Comparison of ENCODE assay signal across 8 mouse cellular contexts in the genomic region with DNA sequence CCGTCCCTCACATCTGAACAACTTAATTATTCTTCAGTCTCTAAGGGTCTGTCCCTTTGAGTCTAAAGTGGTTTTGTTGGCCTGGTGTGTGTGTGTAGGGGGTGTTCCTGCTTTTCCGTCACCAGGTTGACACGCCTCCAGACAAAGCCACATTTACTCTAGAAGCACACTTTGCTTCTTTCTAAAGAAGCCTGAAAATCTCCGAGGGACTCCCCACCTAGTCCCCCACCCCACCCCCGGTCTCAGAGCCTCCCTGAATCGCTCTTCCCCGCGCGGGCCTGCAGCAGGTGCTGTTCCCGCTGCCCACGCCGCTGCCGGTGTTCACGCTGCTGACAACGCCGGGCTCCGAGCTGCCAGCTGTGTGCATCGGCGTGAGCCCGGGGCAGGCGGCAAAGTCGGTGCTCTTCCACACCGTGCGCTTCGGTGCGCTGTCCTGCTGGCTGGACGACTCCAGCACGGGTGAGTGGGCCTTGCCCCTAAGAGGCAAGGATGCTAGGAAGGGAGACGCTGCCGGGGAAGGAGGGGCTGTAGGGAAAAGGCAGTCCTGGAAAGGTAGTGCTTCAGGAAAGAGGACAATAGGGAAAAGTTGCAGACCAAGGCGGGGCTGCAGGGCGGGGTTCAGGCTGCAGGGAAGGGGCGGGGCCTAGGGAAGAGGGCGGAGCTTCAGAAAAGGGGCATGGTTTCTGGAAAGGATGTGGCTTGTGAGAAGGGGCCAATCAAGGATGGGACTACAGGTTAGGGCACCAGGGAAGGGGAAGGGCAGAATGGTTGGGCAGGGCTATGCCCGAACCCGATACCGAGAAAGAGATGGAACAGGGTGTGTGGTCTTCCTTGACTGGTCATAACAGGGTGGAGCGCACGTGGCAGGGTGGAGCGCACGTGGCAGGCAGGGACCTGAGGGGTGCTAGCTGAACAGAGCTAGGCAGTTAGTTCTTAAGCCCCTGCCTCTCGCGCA. TPM values are rescaled to one million over a fixed set of nuclear protein-coding genes. Genes with fewer than 3 reads are reported as not detected.
DNase-seq lines count a peak whose midpoint lies in the region; ATAC-seq and TF ChIP-seq lines count a peak whose summit lies in the region.

No protein-coding gene starts in this region.

- peak; percentile 88 for ATAC-seq in embryonic facial prominence, embryonic 14.5 days (ENCODE audit: low read depth)
- ATAC-seq in heart, embryonic 14.5 days (ENCODE audit: insufficient number of reproducible peaks, insufficient read depth, low FRiP score, low read depth) = peak; percentile 30; the same call in 1 of the 2 replicates
- peak; percentile 86 for ATAC-seq in kidney, embryonic 16.5 days (ENCODE audit: low FRiP score, low TSS enrichment)
- ATAC-seq in lung, postnatal 0 days = peak; percentile 87

- H3K9ac ChIP-seq in embryonic facial prominence, embryonic 14.5 days (ENCODE audit: low read depth, low read length) = peak overlapping the region; percentile 75
- H3K9ac ChIP-seq in heart, embryonic 14.5 days (ENCODE audit: low read length) = peak overlapping the region; percentile 62
- H3K9ac ChIP-seq in kidney, embryonic 16.5 days (replicated peaks; ENCODE audit: low read length) = peak overlapping the region; percentile 79
- H3K9ac ChIP-seq in lung, postnatal 0 days (replicated peaks; ENCODE audit: low read depth) = 0 out of 2 replicates have a peak overlapping the region, but pooled peaks have one; percentile 12

- no peaks in the 10 kb centered on the region for H3K27me3 ChIP-seq in embryonic facial prominence, embryonic 14.5 days (replicated peaks; ENCODE audit: control insufficient read depth, insufficient read depth, low read length)
- peaks cover 13% of the 10 kb centered on the region for H3K27me3 ChIP-seq in heart, embryonic 14.5 days (ENCODE audit: control insufficient read depth, insufficient read depth, low read length)
- no peaks in the 10 kb centered on the region for H3K27me3 ChIP-seq in kidney, embryonic 16.5 days (ENCODE audit: insufficient read depth, low read length)
- no peaks in the 10 kb centered on the region for H3K27me3 ChIP-seq in lung, postnatal 0 days (replicated peaks; ENCODE audit: insufficient read depth, low read length)

- peak overlapping the region; percentile 56 for H3K4me3 ChIP-seq in embryonic facial prominence, embryonic 14.5 days (ENCODE audit: low read depth, low read length)
- H3K4me3 ChIP-seq in heart, embryonic 14.5 days (ENCODE audit: control insufficient read depth in 1 of 2, insufficient read depth in 1 of 2, low read depth in 1 of 2, low read length in 2 of 2) = peak overlapping the region; percentile 28 to 46
- peak overlapping the region; percentile 58 for H3K4me3 ChIP-seq in kidney, embryonic 16.5 days (ENCODE audit: low read length)
- H3K4me3 ChIP-seq in lung, postnatal 0 days (ENCODE audit: low read depth, low read length) = peak overlapping the region; percentile 28

- WGBS in embryonic facial prominence, embryonic 14.5 days = 5% methylated on average over 43 of the region's 43 CpGs
- WGBS in heart, embryonic 14.5 days = 6% methylated on average over 43 of the region's 43 CpGs
- 4% methylated on average over 43 of the region's 43 CpGs for WGBS in kidney, embryonic 16.5 days
- 4% methylated on average over 43 of the region's 43 CpGs for WGBS in lung, postnatal 0 days

- DNase-seq in left cerebral cortex, adult 18-20 months (ENCODE audit: low spot score in 2 of 2) = peak; percentile 14 to 40
- DNase-seq in left cerebral cortex, adult 8-10 months (ENCODE audit: low spot score in 2 of 2) = no peak
- peak; percentile 80 for DNase-seq in embryonic facial prominence, embryonic 14.5 days (ENCODE audit: low spot score)
- DNase-seq in lung, postnatal 0 days (ENCODE audit: low spot score) = peak; percentile 67
- peak; percentile 58 for DNase-seq in ovary, postnatal 14 days (ENCODE audit: low spot score)
- DNase-seq in thymus, postnatal 14 days = peak; percentile 92

- no peaks in the 10 kb centered on the region for H3K9me3 ChIP-seq in embryonic facial prominence, embryonic 14.5 days (ENCODE audit: control insufficient read depth, low read length)
- H3K9me3 ChIP-seq in heart, embryonic 14.5 days (ENCODE audit: control insufficient read depth, low read length) = no peaks in the 10 kb centered on the region
- no peaks in the 10 kb centered on the region for H3K9me3 ChIP-seq in kidney, embryonic 16.5 days (ENCODE audit: low read length)
- H3K9me3 ChIP-seq in lung, postnatal 0 days (ENCODE audit: low read length) = no peaks in the 10 kb centered on the region

- H3K4me1 ChIP-seq in embryonic facial prominence, embryonic 14.5 days (ENCODE audit: control insufficient read depth, insufficient read depth, low read length) = no peaks in the 10 kb centered on the region
- peaks cover 0 to 5% of the 10 kb centered on the region in 2 experiments; a peak in 2 of 4 replicates for H3K4me1 ChIP-seq in heart, embryonic 14.5 days (ENCODE audit: control insufficient read depth in 2 of 2, insufficient read depth in 2 of 2, low read length in 2 of 2)
- H3K4me1 ChIP-seq in kidney, embryonic 16.5 days (ENCODE audit: insufficient read depth, low read length) = peaks cover 6% of the 10 kb centered on the region; the same call in 1 of the 2 replicates
- H3K4me1 ChIP-seq in lung, postnatal 0 days (ENCODE audit: insufficient read depth, low read depth, low read length) = peaks cover 7% of the 10 kb centered on the region; the same call in 1 of the 2 replicates

- peak overlapping the region; percentile 70; the same call in 1 of the 2 replicates for H3K27ac ChIP-seq in embryonic facial prominence, embryonic 14.5 days (replicated peaks; ENCODE audit: low read depth, low read length)
- H3K27ac ChIP-seq in heart, embryonic 14.5 days (replicated peaks in 1 of 2; ENCODE audit: control insufficient read depth in 1 of 2, insufficient read depth in 1 of 2, low read depth in 2 of 2, low read length in 2 of 2) = no peak overlapping the region
- peak overlapping the region; percentile 73 for H3K27ac ChIP-seq in kidney, embryonic 16.5 days (ENCODE audit: low read length)
- no peak overlapping the region for H3K27ac ChIP-seq in lung, postnatal 0 days (ENCODE audit: low read length)

- no peak for TF ChIP-seq CTCF in lung, postnatal 0 days (IDR thresholded peaks at IDR 0.05)

- no peak for TF ChIP-seq EP300 in lung, postnatal 0 days (IDR thresholded peaks at IDR 0.05)

- no peaks in the 10 kb centered on the region for H3K36me3 ChIP-seq in embryonic facial prominence, embryonic 14.5 days (ENCODE audit: control insufficient read depth, insufficient read depth, low read length)
- no peaks in the 10 kb centered on the region for H3K36me3 ChIP-seq in heart, embryonic 14.5 days (ENCODE audit: control insufficient read depth, insufficient read depth, low read length)
- H3K36me3 ChIP-seq in kidney, embryonic 16.5 days (ENCODE audit: insufficient read depth, low read length) = no peaks in the 10 kb centered on the region
- no peaks in the 10 kb centered on the region for H3K36me3 ChIP-seq in lung, postnatal 0 days (ENCODE audit: insufficient read depth, low read length)

- peak overlapping the region; percentile 91 for H3K4me2 ChIP-seq in embryonic facial prominence, embryonic 14.5 days (ENCODE audit: low read depth, low read length)
- peak overlapping the region; percentile 88 for H3K4me2 ChIP-seq in heart, embryonic 14.5 days (ENCODE audit: low read length)
- peak overlapping the region; percentile 98 for H3K4me2 ChIP-seq in kidney, embryonic 16.5 days (replicated peaks; ENCODE audit: low read depth, low read length)
- H3K4me2 ChIP-seq in lung, postnatal 0 days (replicated peaks; ENCODE audit: low read depth, low read length) = peak overlapping the region; percentile 68

RNA-seq across cellular contexts. Expression of a gene that starts 19.1 kb away (rescaled TPM):
- total RNA-seq in left cerebral cortex, adult 18-20 months (2021) = 1 to 10 TPM; 1.0 to 1.7 TPM
- 1 to 10 TPM in 3 of 4 experiments, under 1 TPM in 1; 0.99 to 3.7 (median 2.1) TPM for total RNA-seq in left cerebral cortex, adult 8-10 months (2022)
- polyA plus RNA-seq in embryonic facial prominence, embryonic 14.5 days (2014; fragmentation: Nextera tagmentation; extraction: Ambion mirVana) = 7.2 and 8.7 TPM in 2 replicates
- 2.8 and 3.3 TPM in 2 replicates for polyA plus RNA-seq in heart, embryonic 14.5 days (2014; fragmentation: Nextera tagmentation; extraction: Ambion mirVana)
- 9.7 and 10.1 TPM in 2 replicates for polyA plus RNA-seq in kidney, embryonic 16.5 days (2015; fragmentation: Nextera tagmentation; extraction: Ambion mirVana)
- 2.0 and 3.5 TPM in 2 replicates for polyA plus RNA-seq in lung, postnatal 0 days (2015; fragmentation: Nextera tagmentation; extraction: Ambion mirVana)

RNA-seq across cellular contexts. Expression of a gene that starts 19.3 kb away (rescaled TPM):
- total RNA-seq in left cerebral cortex, adult 18-20 months (2021) = 100 to 1,000 TPM; 196 to 199 TPM
- 100 to 1,000 TPM; 197 to 208 (median 204) TPM for total RNA-seq in left cerebral cortex, adult 8-10 months (2022)
- 403 and 404 TPM in 2 replicates for polyA plus RNA-seq in embryonic facial prominence, embryonic 14.5 days (2014; fragmentation: Nextera tagmentation; extraction: Ambion mirVana)
- 286 and 319 TPM in 2 replicates for polyA plus RNA-seq in heart, embryonic 14.5 days (2014; fragmentation: Nextera tagmentation; extraction: Ambion mirVana)
- 406 and 407 TPM in 2 replicates for polyA plus RNA-seq in kidney, embryonic 16.5 days (2015; fragmentation: Nextera tagmentation; extraction: Ambion mirVana)
- polyA plus RNA-seq in lung, postnatal 0 days (2015; fragmentation: Nextera tagmentation; extraction: Ambion mirVana) = 287 and 294 TPM in 2 replicates

RNA-seq across cellular contexts. Expression of a gene that starts 38.8 kb away (rescaled TPM):
- 100 to 1,000 TPM; 192 TPM for total RNA-seq in left cerebral cortex, adult 18-20 months (2021)
- 100 to 1,000 TPM; 161 to 178 (median 177) TPM for total RNA-seq in left cerebral cortex, adult 8-10 months (2022)
- polyA plus RNA-seq in embryonic facial prominence, embryonic 14.5 days (2014; fragmentation: Nextera tagmentation; extraction: Ambion mirVana) = 256 and 280 TPM in 2 replicates
- polyA plus RNA-seq in heart, embryonic 14.5 days (2014; fragmentation: Nextera tagmentation; extraction: Ambion mirVana) = 221 and 228 TPM in 2 replicates
- 360 and 374 TPM in 2 replicates for polyA plus RNA-seq in kidney, embryonic 16.5 days (2015; fragmentation: Nextera tagmentation; extraction: Ambion mirVana)
- polyA plus RNA-seq in lung, postnatal 0 days (2015; fragmentation: Nextera tagmentation; extraction: Ambion mirVana) = 202 and 218 TPM in 2 replicates

Comparison
In these comparisons a context has a peak if more than half of its experiments do, and no peak if none do; other contexts are left out.
1. DNase-seq: peak in left cerebral cortex, adult 18-20 months (2 of 2), embryonic facial prominence, embryonic 14.5 days (single experiment), lung, postnatal 0 days (single experiment), ovary, postnatal 14 days (single experiment) and thymus, postnatal 14 days (single experiment); none in left cerebral cortex, adult 8-10 months (0 of 2).
2. ATAC-seq: peak in every context shown above with its lines; median percentile 88 in embryonic facial prominence, embryonic 14.5 days; 87 in lung, postnatal 0 days; 86 in kidney, embryonic 16.5 days; 30 in heart, embryonic 14.5 days.
3. H3K27ac ChIP-seq: peak in embryonic facial prominence, embryonic 14.5 days (single experiment) and kidney, embryonic 16.5 days (single experiment); none in heart, embryonic 14.5 days (0 of 2) and lung, postnatal 0 days (single experiment).
4. H3K9ac ChIP-seq: peak in every context shown above with its lines; median percentile 79 in kidney, embryonic 16.5 days; 75 in embryonic facial prominence, embryonic 14.5 days; 62 in heart, embryonic 14.5 days; 12 in lung, postnatal 0 days.
5. Peak in every context shown above with its lines, with median percentiles within 50 percentile points of each other: H3K4me2 ChIP-seq and H3K4me3 ChIP-seq.